Mouse (Mus musculus): ENCODE results near the gene Gm37240.

The Gm37240 gene

GRCm38 (mm10) chr3:85317306-85317705 lies 570.0 kb downstream of the Gm37240 start:
- DNase-seq, result no peak

GRCm38 (mm10) chr3:85314961-85315360 lies 572.4 kb downstream of the Gm37240 start:
- no peak for DNase-seq

GRCm38 (mm10) chr3:85313646-85314255 lies 573.6 kb downstream of the Gm37240 start:
- DNase-seq, result no peak

GRCm38 (mm10) chr3:85311176-85311575 lies 576.1 kb downstream of the Gm37240 start:
- DNase-seq, result no peak

GRCm38 (mm10) chr3:85310401-85310989 lies 576.8 kb downstream of the Gm37240 start:
- DNase-seq, result no peak

- DNase-seq, result no peak
Measured at GRCm38 (mm10) chr3:85309168-85309567, 578.1 kb downstream of the Gm37240 start.

GRCm38 (mm10) chr3:85308706-85309105 lies 578.6 kb downstream of the Gm37240 start:
- DNase-seq, result no peak

GRCm38 (mm10) chr3:85301851-85302250 lies 585.5 kb downstream of the Gm37240 start:
- no peak for DNase-seq

- no peak for DNase-seq
Measured at GRCm38 (mm10) chr3:85301336-85301735, 586.0 kb downstream of the Gm37240 start.

GRCm38 (mm10) chr3:85299649-85300550 lies 587.4 kb downstream of the Gm37240 start:
- DNase-seq, result no peak

GRCm38 (mm10) chr3:85295229-85295628 lies 592.1 kb downstream of the Gm37240 start:
- DNase-seq, result no peak

- DNase-seq, result no peak
Measured at GRCm38 (mm10) chr3:85287627-85288026, 599.7 kb downstream of the Gm37240 start.

- no peak for DNase-seq
Measured at GRCm38 (mm10) chr3:85284483-85284882, 602.8 kb downstream of the Gm37240 start.

GRCm38 (mm10) chr3:85282816-85283215 lies 604.5 kb downstream of the Gm37240 start:
- DNase-seq, result no peak

GRCm38 (mm10) chr3:85275075-85275474 lies 612.2 kb downstream of the Gm37240 start:
- no peak for DNase-seq

GRCm38 (mm10) chr3:85271491-85271890 lies 615.8 kb downstream of the Gm37240 start:
- no peak for DNase-seq

- DNase-seq, result no peak
Measured at GRCm38 (mm10) chr3:85264963-85265362, 622.4 kb downstream of the Gm37240 start.

- DNase-seq, result no peak
Measured at GRCm38 (mm10) chr3:85264546-85264945, 622.8 kb downstream of the Gm37240 start.

GRCm38 (mm10) chr3:85254526-85254925 lies 632.8 kb downstream of the Gm37240 start:
- no peak for DNase-seq

- DNase-seq, result no peak
Measured at GRCm38 (mm10) chr3:85251631-85252030, 635.7 kb downstream of the Gm37240 start.

- DNase-seq, result no peak
Measured at GRCm38 (mm10) chr3:85246131-85246530, 641.2 kb downstream of the Gm37240 start.

- DNase-seq, result no peak
Measured at GRCm38 (mm10) chr3:85236546-85236945, 650.8 kb downstream of the Gm37240 start.

GRCm38 (mm10) chr3:85232846-85233245 lies 654.5 kb downstream of the Gm37240 start:
- DNase-seq, result no peak

GRCm38 (mm10) chr3:85222046-85222445 lies 665.3 kb downstream of the Gm37240 start:
- DNase-seq, result no peak
